Mouse (Mus musculus) Muller cell, postnatal 12 days (primary cell): ENCODE data around the gene Gm3327.
"Not testable (repeated sequence)": the region's sequence is repeated elsewhere in the genome, so short reads cannot be mapped to it uniquely, and the experiment has no call there.

Source experiments
- DNase-seq: peaks from one replicate; pipeline ENCODE4 v3.0.0-alpha.2; 2015; ENCODE audit errors: inconsistent ontology term

The Gm3327 gene

DNA sequence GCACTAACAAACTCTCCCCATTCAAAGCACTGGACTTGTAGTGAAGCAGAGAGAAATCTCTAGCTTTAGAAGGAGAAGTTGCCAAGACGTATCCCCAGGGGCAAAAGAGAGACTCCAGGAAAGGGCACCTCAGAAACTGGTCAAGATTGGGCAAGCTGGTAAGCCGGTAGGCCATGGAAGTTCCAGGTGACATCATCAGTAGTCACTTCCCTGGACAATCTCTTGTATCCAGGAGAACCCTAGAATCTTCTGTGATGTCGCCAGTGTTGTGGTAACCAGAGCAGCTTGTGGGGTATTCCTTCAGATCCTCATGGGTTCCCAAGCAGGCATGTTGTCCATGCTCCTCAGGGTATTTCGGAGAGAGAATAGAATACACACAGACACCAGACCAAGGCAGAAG is at the start of gene Gm3327:
Gene Gm3327 (plus strand): TSS at position 301 of the 400 bp plus-strand sequence.
- DNase-seq: not testable (repeated sequence)

DNA sequence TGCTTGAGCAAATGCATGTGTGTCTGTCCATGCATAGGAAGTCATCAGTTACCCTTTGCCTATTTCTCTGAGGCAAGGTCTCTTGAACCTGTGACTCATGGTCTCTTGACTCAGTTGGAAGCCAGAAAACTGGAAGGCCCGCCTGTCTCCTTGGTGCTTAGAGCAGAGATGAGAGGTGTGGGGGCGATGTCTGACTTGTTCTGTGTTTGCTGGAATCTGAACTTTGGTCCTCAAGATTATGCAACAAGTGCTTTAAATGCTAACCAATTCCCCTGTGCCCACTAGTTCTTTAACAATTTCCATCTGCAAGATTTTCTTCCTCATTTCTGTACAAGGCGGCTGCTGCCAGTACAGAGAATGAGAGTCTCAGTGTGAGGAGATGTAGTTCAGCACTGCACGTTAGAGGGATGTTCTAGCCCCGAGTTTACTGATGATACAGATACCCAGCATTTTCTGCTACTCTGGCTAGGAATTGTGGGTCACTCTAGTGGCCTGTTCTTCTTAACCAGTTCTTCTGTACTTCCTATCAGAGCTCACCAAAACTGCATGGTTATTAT is 45.8 kb upstream of the Gm3327 start:
- not testable (repeated sequence) for DNase-seq

DNA sequence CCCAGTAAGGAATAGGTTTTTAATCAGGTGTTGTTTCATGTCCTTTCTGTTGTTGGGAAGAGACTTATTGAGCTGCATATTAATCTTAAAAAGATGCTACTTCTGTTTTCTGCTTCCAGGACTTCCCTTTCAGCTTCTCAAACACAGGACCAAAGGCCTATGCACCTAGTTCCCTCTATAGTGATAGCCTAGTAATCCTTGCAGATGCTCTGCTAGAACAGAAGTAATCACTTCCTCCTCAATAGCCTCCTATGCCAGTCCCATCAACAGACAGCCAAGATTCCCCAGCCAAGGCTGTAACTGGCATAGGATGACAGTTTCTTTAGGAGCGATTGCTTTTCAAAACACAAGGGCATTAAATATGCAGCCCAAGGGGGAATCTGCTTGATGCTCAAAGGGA is 37.1 kb upstream of the Gm3327 start:
- not testable (repeated sequence) for DNase-seq

DNA sequence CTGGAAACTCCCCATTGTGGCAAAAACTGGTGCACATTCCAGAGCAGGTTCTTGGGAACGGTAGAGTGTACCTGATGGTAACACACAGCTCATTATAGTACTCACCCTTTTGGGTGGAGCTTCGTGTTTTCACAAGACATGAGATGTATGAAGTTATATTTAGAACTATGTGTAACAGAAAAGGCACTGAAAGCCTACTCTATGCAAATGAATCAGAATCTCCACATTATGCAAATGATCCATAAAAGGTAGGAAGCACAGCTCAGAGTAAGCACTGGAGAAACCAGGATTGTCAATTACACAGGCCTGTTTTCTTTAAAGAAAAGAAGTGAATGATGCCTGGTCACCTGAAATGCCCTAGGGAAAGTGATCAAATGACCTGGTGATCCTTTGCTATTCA is 36.1 kb upstream of the Gm3327 start:
- not testable (repeated sequence) for DNase-seq

DNA sequence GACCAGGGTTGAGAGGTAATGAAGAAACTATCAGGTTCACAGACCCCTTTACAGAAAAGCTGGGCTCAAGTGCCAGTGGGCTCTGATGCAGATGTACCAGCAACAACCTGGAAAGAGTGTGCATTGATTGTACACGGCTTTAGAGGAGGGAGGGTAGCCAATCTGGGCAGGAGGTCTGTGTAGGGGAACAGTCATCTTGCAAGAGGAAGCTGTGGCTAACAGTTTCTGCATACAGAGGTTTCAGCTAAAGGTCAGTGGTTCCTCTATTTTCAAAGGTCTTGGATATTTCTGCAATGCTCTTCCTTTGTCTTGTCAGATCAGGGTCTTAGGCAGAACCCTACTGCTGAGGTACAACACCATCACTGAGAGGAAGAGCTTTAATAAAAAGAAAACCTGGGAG is 32.1 kb upstream of the Gm3327 start:
- DNase-seq: not testable (repeated sequence)

DNA sequence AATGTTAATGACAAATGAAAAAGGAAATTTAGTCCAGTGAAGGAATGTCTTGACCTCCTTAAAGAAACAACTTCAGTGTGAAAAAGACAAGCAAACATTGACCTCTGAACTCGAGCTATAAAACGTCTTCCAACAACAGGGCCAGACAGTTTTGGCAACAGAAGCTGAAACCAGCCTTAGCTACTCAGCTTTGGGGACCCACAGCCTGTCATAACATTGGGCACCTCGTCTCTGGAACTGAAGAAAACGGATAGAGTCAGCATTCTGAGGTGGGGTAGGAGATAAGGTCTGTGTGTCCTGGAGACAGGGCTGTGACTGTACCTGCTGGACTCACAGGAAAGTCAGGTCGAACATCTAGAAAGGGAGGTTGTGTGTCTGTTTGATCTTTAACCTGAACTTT is 29.2 kb upstream of the Gm3327 start:
- DNase-seq: not testable (repeated sequence)

DNA sequence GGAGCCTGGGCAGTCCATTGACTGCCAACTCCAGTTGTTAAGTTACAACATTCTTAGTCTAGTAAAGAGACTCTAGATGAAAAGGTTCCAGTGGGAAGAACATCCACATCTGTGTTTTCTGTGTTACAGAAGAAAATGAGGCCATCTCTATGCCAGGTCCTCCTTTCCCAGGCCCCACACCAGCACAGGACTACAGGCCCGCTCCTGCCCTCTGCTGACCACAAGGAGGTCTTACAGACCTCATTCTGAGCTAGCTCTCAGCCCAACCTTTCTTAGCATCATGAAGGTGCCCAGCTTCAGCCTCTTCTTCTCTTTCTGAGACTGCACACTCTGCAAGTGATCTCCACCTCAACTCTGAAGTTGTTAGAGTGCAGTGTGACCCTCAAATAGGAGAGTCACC is 23.6 kb upstream of the Gm3327 start:
- not testable (repeated sequence) for DNase-seq

DNA sequence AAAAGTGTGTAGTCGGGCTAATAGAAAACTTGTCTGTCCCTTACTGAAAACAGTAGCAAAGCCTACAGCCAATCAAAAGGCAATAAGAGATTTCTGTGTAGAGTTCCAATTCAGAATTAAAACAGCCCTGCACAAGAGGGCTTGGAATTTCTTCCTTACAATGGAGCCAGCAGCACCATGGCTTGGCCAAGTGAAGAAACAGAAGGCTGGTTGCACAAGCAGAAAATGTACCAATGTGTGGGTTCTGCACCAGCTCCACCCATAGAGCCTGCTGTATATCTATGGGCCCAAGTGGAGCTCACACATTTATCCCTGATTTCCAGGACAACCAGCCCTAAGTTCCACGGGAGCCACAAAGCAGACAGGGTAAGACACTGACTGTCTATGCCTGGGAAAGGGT is 21.3 kb upstream of the Gm3327 start, which contains the start of gene Ear2:
Gene Ear2 (plus strand): TSS at position 301 of the 400 bp plus-strand sequence.
- DNase-seq: not testable (repeated sequence)

DNA sequence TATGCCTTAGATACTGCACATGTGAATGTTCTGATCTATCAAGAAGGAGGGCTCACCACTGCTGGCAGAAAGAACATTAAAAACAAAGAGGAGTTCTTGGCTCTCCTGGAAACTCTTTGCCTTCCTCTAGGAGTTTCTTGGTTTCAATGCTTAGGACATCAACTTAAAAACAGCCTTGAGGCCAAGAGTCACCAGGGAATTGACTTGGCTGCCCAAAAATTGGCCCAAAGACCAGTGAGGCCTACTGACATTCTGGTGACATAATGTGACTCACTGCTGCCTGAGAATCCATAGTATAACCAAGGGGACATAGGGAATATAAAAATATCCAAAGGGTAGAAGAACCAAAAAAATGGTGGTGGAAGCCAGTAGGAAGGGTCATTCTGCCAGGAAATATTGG is 12.7 kb upstream of the Gm3327 start:
- DNase-seq: no peak
